Mouse (Mus musculus) heart, adult 2 months (tissue): Measurements from ENCODE around the gene Cd80.

ENCODE experiments used
- CTCF ChIP-seq: fragments of 200-600 bp; IDR thresholded peaks from 2 replicates; pipeline ENCODE4 v1.8.1; 2022; ENCODE audit warnings: antibody characterized with exemption, mild to moderate bottlenecking, moderate library complexity
- POLR2A ChIP-seq: fragments of 200-500 bp; IDR thresholded peaks from 2 replicates; pipeline ENCODE4 v1.6.1; 2011; ENCODE audit warnings: mild to moderate bottlenecking, low read depth, low read length, control low read depth; ENCODE audit not compliant: insufficient read depth

DNA sequence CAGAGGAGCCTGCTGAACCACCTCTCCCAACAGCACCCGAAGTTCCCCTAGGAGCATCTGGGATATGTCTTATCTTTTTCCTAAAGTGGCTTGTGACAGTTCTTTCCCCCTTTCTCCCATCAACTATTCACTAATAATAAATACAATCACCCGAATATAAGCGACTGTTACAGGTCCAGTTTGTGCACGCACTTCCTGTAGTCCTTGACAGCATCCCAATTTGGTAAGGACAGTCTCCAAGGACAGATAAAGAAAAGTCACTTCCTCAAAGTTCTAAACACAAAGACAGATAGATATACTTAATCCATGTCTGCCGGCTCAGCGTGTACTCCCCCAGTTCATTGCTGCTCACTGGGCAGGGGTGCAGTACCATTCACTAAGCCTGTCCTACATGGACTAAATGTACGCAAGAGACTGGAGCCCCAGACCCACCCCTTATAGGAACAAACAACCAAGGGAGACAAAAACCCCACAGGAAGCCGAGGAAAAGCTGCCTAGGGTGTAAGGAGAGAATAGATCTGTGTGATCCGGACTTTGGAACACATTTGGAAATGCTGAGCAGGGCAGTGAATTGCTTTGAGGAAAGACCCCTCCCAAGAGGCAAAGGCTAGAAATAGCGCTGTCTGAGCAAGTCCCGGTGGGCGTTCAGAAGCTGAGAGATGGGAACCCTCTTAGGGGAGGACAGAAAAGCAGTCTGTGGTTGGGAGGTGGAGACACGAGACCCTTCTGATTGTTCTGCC lies 23.7 kb upstream of the Cd80 start:
- TF ChIP-seq CTCF = no peak
- peak; percentile 47; the same call in 1 of the 2 replicates for TF ChIP-seq POLR2A
